Mouse (Mus musculus): ENCODE measurements at regions not wholly inside any gene's neighbourhood (a gene's known extent, or its start where the extent isn't known, plus 50 kb on each side); places are given as distances from the start of the nearest gene placed in this dataset.
A peak's percentile ranks its signal among the peaks of the same experiment; 100 is the strongest.

DNA sequence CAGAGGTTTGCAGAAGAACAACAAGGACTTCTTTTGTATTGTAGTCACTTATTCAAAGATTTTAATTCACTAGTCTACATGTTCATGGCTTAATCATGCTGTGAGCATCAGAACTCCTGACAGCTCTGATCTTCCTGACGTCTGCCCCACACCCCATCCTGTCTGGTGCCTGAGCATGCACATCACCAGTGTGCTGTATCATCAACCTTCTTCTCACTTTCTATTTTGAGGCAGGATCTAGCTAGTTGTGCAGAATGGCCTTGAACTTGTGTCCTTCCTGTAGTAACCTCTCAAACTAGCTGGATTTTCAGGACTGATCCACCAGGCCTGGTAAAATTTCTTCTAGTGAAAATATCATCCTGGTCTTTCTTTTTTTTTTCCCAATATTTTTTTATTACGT, 96.6 kb upstream of the Sptbn1 start:
- Histone ChIP-seq H3K27me3 (ENCODE audit: control insufficient read depth, insufficient read depth, low read length) (no peaks in the 10 kb centered on the region), H3K36me3 (ENCODE audit: control insufficient read depth, insufficient read depth, low read length) (no peaks in the 10 kb centered on the region), H3K4me1 (ENCODE audit: control insufficient read depth, insufficient read depth, low read length) (peaks cover 6% of the 10 kb centered on the region; the same call in 1 of the 2 replicates), H3K79me2 (ENCODE audit: control insufficient read depth, insufficient read depth, low read length) (no peaks in the 10 kb centered on the region), H3K4me3 (ENCODE audit: insufficient read depth, low read depth, low read length) (no peak overlapping the region), H3K27ac (replicated peaks; ENCODE audit: insufficient read depth, low read depth, low read length) (no peak overlapping the region), H3K9ac (ENCODE audit: low read depth, low read length) (no peak overlapping the region)
- DNase-seq (ENCODE audit: extremely low read depth, low read depth, low spot score) = peak; percentile 17
- TF ChIP-seq POLR2A (IDR thresholded peaks at IDR 0.05; ENCODE audit: extremely low read depth, insufficient read depth, low read length) (no peak), CTCF (IDR thresholded peaks at IDR 0.05; ENCODE audit: low read depth, low read length) (no peak)
- 74% methylated on average over 2 of the region's 2 CpGs for WGBS

DNA sequence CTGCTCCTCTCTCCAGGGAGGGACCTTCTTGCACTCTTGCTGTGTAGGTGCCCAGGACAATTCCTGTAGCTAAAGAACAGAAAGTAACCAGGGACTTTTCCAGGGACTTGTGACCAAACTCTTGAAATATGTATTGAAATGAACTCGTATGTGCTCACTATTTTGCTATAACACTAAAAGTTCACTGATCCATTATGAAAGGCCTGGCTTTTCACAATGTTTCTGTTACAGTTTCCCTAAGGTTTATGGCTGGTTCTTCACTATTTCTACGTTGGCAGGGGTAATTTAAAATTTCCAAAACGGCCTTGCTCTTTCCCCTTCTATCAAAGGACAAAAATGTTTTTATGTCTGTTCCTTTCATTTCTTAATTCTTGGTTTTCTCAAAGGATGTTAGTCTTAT, 90.2 kb upstream of the Sptbn1 start:
- Histone ChIP-seq H3K4me3 (ENCODE audit: insufficient read depth, low read depth, low read length) (no peak overlapping the region), H3K79me2 (ENCODE audit: control insufficient read depth, insufficient read depth, low read length) (no peaks in the 10 kb centered on the region)
- DNase-seq (ENCODE audit: extremely low read depth, low read depth, low spot score) = no peak

DNA sequence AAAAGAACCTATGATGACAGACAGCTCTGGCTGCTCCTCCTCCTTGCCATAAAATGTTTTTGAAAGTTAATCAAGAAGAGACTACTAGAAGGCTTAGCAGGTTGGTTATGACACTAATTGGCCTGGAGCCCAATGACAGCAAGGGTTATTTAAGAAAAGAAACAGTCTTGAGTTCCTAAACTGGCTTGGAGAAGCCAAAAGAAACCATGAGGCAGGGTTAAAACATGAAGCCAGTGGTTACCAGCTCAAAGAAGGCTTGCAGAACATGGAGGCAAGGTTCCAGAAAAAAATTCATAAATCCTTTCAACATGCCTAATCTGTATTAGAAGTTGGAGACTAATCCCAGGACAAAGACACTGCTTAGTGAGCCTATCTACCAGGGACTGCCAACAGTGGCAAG, 87.4 kb upstream of the Sptbn1 start:
- no peak for DNase-seq (ENCODE audit: extremely low read depth, low read depth, low spot score)
- no peaks in the 10 kb centered on the region for H3K79me2 ChIP-seq (ENCODE audit: control insufficient read depth, insufficient read depth, low read length)
- H3K4me3 ChIP-seq (ENCODE audit: insufficient read depth, low read depth, low read length) = no peak overlapping the region
- H3K9ac ChIP-seq (ENCODE audit: low read depth, low read length) = no peak overlapping the region
- H3K4me1 ChIP-seq (ENCODE audit: control insufficient read depth, insufficient read depth, low read length) = no peaks in the 10 kb centered on the region
- H3K27me3 ChIP-seq (ENCODE audit: control insufficient read depth, insufficient read depth, low read length) = no peaks in the 10 kb centered on the region
- TF ChIP-seq CTCF (IDR thresholded peaks at IDR 0.05; ENCODE audit: low read depth, low read length) (no peak), POLR2A (IDR thresholded peaks at IDR 0.05; ENCODE audit: extremely low read depth, insufficient read depth, low read length) (no peak)
- H3K27ac ChIP-seq (replicated peaks; ENCODE audit: insufficient read depth, low read depth, low read length) = no peak overlapping the region
- no peaks in the 10 kb centered on the region for H3K36me3 ChIP-seq (ENCODE audit: control insufficient read depth, insufficient read depth, low read length)

More for the DNA sequence above, 90.2 kb upstream of the Sptbn1 start:
- H3K27me3 ChIP-seq (ENCODE audit: control insufficient read depth, insufficient read depth, low read length) = no peaks in the 10 kb centered on the region
- 70% methylated on average over 3 of the region's 3 CpGs for WGBS
- TF ChIP-seq POLR2A (IDR thresholded peaks at IDR 0.05; ENCODE audit: extremely low read depth, insufficient read depth, low read length) (no peak), CTCF (IDR thresholded peaks at IDR 0.05; ENCODE audit: low read depth, low read length) (no peak)
- no peak overlapping the region for H3K27ac ChIP-seq (replicated peaks; ENCODE audit: insufficient read depth, low read depth, low read length)
- H3K9ac ChIP-seq (ENCODE audit: low read depth, low read length) = no peak overlapping the region
- H3K36me3 ChIP-seq (ENCODE audit: control insufficient read depth, insufficient read depth, low read length) = no peaks in the 10 kb centered on the region
- no peaks in the 10 kb centered on the region for H3K4me1 ChIP-seq (ENCODE audit: control insufficient read depth, insufficient read depth, low read length)

DNA sequence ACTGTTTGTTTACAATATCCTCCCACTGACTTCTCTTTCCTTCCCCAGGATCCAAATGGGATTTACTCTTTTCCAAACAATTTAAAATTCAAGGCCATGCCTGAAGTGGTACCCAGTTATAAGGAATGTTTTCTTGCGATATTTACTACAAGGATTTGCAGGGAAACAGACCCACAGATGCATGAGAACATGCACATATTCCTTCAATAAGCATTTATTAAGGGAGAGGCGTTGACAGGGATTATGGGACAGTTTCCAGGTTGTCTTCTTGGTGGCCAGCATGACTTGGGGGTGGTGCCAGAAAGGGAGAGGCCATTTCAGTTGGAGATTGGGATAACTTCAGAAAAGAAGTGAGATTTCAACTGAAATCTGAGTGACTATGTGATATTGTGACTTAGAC, 58.4 kb upstream of the Sptbn1 start:
- Histone ChIP-seq H3K27ac (replicated peaks; ENCODE audit: insufficient read depth, low read depth, low read length) (no peak overlapping the region), H3K79me2 (ENCODE audit: control insufficient read depth, insufficient read depth, low read length) (no peaks in the 10 kb centered on the region), H3K27me3 (ENCODE audit: control insufficient read depth, insufficient read depth, low read length) (no peaks in the 10 kb centered on the region), H3K4me1 (ENCODE audit: control insufficient read depth, insufficient read depth, low read length) (no peaks in the 10 kb centered on the region; the same call in 1 of the 2 replicates), H3K9ac (ENCODE audit: low read depth, low read length) (no peak overlapping the region), H3K4me3 (ENCODE audit: insufficient read depth, low read depth, low read length) (no peak overlapping the region), H3K36me3 (ENCODE audit: control insufficient read depth, insufficient read depth, low read length) (no peaks in the 10 kb centered on the region)
- peak; percentile 4 for DNase-seq (ENCODE audit: extremely low read depth, low read depth, low spot score)
- WGBS = 75% methylated on average over 2 of the region's 2 CpGs
- TF ChIP-seq CTCF (IDR thresholded peaks at IDR 0.05; ENCODE audit: low read depth, low read length) (no peak), POLR2A (IDR thresholded peaks at IDR 0.05; ENCODE audit: extremely low read depth, insufficient read depth, low read length) (no peak)
